Comparison of ENCODE assay signal across 10 mouse cellular contexts in genomic region chr7:145195186-145195927, GRCm38 (mm10). TPM values are rescaled to one million over a fixed set of nuclear protein-coding genes. Genes with fewer than 3 reads are reported as not detected.
DNase-seq lines count a peak whose midpoint lies in the region; ATAC-seq lines count a peak whose summit lies in the region.
"Had no signal": no experiment of that assay in that cellular context is flagged by ENCODE, and none has a peak within 500 bp of the region (broad histone marks: within the 10 kb centered on the region; RNA-seq: fewer than 3 reads in every experiment).

No protein-coding gene starts in this region.

- DNase-seq in adrenal gland, adult (ENCODE audit: inconsistent age in 2 of 2, low spot score in 1 of 2) = peak; percentile 27 to 68
- no peak for DNase-seq in adrenal gland, postnatal 25 days
- DNase-seq in kidney, adult 9 months = no peak
- DNase-seq in limb, embryonic 11.5 days (ENCODE audit: low spot score) = no peak
- DNase-seq in gastrocnemius, postnatal 4 days (ENCODE audit: low spot score in 2 of 2) = no peak
- DNase-seq in spleen, postnatal 10 days (ENCODE audit: low spot score in 2 of 2) = no peak
- DNase-seq: right cerebral cortex, postnatal 25 days had no signal

- no peaks in the 10 kb centered on the region for H3K9me3 ChIP-seq in kidney, embryonic 15.5 days (replicated peaks)
- no peaks in the 10 kb centered on the region for H3K9me3 ChIP-seq in limb, embryonic 11.5 days (ENCODE audit: control insufficient read depth, low read length)

- no peak overlapping the region for H3K4me3 ChIP-seq in kidney, embryonic 15.5 days (replicated peaks)
- no peak overlapping the region for H3K4me3 ChIP-seq in limb, embryonic 11.5 days (ENCODE audit: low read depth, low read length)

- H3K4me1 ChIP-seq in kidney, embryonic 15.5 days = peaks cover 34% of the 10 kb centered on the region
- H3K4me1 ChIP-seq in limb, embryonic 11.5 days (ENCODE audit: control insufficient read depth, insufficient read depth, low read length) = peaks cover 7% of the 10 kb centered on the region; the same call in 1 of the 2 replicates

- H3K27me3 ChIP-seq in kidney, embryonic 15.5 days = no peaks in the 10 kb centered on the region
- no peaks in the 10 kb centered on the region for H3K27me3 ChIP-seq in limb, embryonic 11.5 days (ENCODE audit: control insufficient read depth, insufficient read depth, low read length)

- no peak overlapping the region for H3K9ac ChIP-seq in kidney, embryonic 15.5 days
- H3K9ac ChIP-seq in limb, embryonic 11.5 days (ENCODE audit: low read length) = peak overlapping the region; percentile 17; the same call in 1 of the 2 replicates

- 61% methylated on average over 5 of the region's 5 CpGs for WGBS in kidney, embryonic 15.5 days
- 51% methylated on average over 5 of the region's 5 CpGs for WGBS in limb, embryonic 11.5 days

- H3K4me2 ChIP-seq in kidney, embryonic 15.5 days = no peak overlapping the region
- no peak overlapping the region for H3K4me2 ChIP-seq in limb, embryonic 11.5 days (ENCODE audit: low read depth, severe bottlenecking)

- H3K27ac ChIP-seq in kidney, embryonic 15.5 days = 0 out of 2 replicates have a peak overlapping the region, but pooled peaks have one; percentile 38
- H3K27ac ChIP-seq in limb, embryonic 11.5 days (replicated peaks; ENCODE audit: low read depth, low read length) = no peak overlapping the region; the same call in 1 of the 2 replicates

- ATAC-seq in kidney, embryonic 15.5 days (replicated peaks; ENCODE audit: low FRiP score) = no peak
- peak; percentile 33; the same call in 1 of the 2 replicates for ATAC-seq in common myeloid progenitor, adult 5-6 weeks (replicated peaks; ENCODE audit: low read depth, poor library complexity, severe bottlenecking)
- no peak for ATAC-seq in limb, embryonic 11.5 days (ENCODE audit: insufficient number of reproducible peaks, low FRiP score, low TSS enrichment, low read depth)

- H3K36me3 ChIP-seq in kidney, embryonic 15.5 days = no peaks in the 10 kb centered on the region
- no peaks in the 10 kb centered on the region for H3K36me3 ChIP-seq in limb, embryonic 11.5 days (ENCODE audit: control insufficient read depth, insufficient read depth, low read length)

RNA-seq across cellular contexts. Expression of gene 1810010D01Rik, which starts 12.6 kb away (rescaled TPM):
- 0.52 TPM in 1 of 2 replicates, not detected in the other for total RNA-seq in adrenal gland, postnatal 25 days (2021)
- polyA plus RNA-seq in kidney, embryonic 15.5 days (2015; fragmentation: Nextera tagmentation; extraction: Ambion mirVana) = 0.56 TPM in 1 of 2 replicates, not detected in the other
- not detected in 2 replicates for total RNA-seq in common myeloid progenitor, adult 5-6 weeks (2017)
- polyA plus RNA-seq in limb, embryonic 11.5 days (2014; fragmentation: Nextera tagmentation; extraction: Ambion mirVana) = not detected in 2 replicates
- under 1 TPM in 1 of 2 experiments, not detected in 1; 0.31 TPM for total RNA-seq in gastrocnemius, postnatal 4 days (2021)
- total RNA-seq: heart, postnatal 36 days had no signal

Comparison
In these comparisons a context has a peak if more than half of its experiments do, and no peak if none do; other contexts are left out.
1. DNase-seq: peak in adrenal gland, adult (2 of 2); none in adrenal gland, postnatal 25 days (single experiment), kidney, adult 9 months (single experiment), limb, embryonic 11.5 days (single experiment), gastrocnemius, postnatal 4 days (0 of 2) and spleen, postnatal 10 days (0 of 2).